Mouse (Mus musculus): ENCODE results near the gene Sardh. TPM values are rescaled to one million over a fixed set of nuclear protein-coding genes. Genes with fewer than 3 reads are reported as not detected.

Sardh gene
- total RNA-seq, 2 experiments from 2014 or later: 9.1 to 11.7 TPM

DNA sequence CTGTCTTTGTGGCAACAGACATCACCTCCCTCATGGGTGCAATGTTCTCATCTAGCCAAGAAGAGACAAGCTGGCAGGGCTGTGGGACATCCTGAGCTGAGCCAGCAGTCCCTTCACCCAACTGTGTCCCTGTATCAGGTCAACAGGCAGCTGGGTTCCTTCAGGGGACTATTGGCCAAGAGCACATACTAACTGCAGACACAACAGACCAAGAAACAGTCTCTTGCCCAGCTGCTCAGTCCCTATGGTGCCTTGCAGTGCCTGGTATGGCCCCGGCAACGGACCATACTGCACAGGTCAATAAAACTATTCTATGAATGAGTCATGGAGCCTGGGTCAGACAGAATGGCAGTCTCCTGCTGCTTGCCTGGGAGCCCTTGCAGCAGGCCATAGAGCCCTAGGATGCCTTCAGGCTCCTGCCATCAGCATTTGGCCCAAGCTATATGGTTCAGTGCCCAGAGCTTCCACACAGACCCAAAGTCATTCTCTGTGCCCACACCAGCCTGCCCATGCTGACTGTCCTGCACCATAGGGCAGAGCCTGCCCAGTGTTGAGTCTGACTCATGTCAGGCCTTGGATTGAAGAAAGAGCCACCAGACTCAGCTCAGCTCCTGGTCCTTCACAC lies 18.5 kb downstream of the Sardh start:
- no peak for DNase-seq (ENCODE audit: low spot score in 2 of 2)
- intact Hi-C loops (cut with DNase I): loop anchor here (5.0 to 10.0 kb wide), 2 partner anchors 87 to 155 kb away; partner anchors contain the start of genes Adamtsl2, Fam163b and Mymk

DNA sequence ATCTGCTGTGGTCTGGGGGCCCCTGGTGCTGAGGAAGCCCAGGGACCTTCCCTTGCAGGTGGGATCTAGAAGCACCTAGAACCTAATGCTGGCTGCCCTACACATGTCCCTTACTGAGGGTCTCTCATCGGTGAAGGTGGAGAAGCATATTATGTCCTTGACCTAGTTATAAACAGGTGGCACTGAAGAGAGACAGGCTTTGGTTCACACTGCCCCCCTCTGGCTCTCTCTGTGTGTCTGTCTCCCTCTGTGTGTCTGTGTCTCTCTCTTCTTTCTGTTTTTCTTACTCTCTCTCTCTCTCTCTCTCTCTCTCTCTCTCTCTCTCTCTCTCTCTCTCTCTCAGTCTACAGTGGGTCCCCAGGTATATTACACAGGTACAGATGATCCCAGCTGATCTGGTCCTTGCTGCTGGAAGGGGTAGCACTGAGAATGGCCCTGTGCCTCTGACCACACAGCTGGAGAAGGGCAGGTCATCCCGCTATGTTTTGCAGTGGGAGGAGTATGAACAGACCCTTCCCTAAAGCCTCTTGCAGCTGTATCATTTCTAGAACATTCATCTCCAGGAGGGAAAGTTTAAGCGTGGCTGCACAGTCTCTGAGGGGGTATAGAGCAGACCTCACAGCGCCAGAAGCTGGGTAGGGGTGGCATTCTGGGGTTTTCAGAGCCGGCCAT lies 19.2 kb downstream of the Sardh start:
- DNase-seq (ENCODE audit: low spot score in 2 of 2): no peak
- intact Hi-C loops (cut with DNase I): loop anchor here (5.0 kb wide), 1 partner anchor 87 kb away; the partner anchor contains the start of gene Fam163b

DNA sequence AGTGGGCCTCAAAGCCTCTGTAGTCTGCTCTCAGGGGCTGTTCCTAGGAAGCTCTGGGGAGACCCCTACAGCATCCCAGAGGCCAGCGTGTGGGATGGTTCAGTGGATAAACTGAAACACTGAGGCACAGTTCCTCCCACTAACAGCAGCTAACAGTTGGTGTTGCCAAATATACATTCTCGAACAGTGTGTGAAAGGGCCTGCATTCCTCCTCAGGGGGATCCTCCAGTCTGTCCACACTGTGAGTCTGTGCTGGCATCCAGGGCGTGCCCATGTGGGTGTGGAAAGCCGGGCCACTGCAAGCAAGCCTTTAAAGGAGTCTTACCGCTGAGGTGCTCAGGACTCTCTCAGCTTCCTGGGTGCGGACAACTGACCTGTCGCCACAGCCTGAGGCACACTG lies 21.6 kb downstream of the Sardh start:
- DNase-seq (ENCODE audit: low spot score in 2 of 2): peak; percentile 50 to 88
- intact Hi-C loops (cut with DNase I): loop anchor here (1.0 to 5.0 kb wide), 3 partner anchors 62 to 130 kb away; partner anchors contain the start of genes Dbh and Fam163b

DNA sequence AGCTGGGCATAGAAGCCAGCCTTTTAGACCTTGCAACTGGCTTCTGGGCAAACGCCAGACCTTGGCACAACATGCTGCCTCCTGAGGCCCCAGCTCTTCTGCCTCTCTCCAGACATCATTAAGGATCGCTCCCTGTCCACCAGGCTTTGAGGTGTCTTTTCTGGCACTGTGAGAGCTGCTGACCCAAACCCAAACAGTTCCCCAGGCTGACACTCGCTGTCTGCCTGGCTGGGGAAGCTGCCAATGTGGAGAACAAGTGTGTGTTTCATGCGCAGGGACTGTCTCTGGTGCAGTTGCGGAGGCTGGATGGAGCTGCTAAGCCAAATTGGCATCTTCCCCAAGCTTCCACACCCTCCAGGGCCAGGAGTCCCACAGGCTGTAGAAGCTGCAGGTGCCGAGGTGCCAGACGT lies 25.1 kb downstream of the Sardh start:
- DNase-seq (ENCODE audit: low spot score in 2 of 2): peak; percentile 66 to 92
- intact Hi-C loops (cut with DNase I): no loop called here

DNA sequence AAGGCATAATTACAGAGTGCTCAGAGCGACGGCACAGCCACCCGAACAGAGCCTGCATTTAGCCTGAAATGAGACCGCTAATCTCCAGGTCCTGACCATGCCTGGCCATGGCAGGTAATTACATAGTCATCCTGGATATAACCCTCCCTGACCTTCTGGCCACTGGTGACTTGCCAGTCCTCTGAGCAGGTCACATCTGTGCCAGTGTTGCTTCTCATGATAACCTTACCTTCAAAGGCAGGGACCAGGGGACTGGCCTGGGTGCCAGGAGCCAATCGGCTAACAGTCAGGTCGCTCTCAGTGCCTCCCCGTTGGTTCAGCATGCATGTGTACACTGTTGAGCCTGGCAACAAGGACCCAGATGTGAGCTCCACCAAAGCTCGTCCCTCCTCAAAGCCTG lies 29.6 kb downstream of the Sardh start:
- intact Hi-C loops (cut with DNase I): no loop called here
- DNase-seq (ENCODE audit: low spot score in 2 of 2): no peak

DNA sequence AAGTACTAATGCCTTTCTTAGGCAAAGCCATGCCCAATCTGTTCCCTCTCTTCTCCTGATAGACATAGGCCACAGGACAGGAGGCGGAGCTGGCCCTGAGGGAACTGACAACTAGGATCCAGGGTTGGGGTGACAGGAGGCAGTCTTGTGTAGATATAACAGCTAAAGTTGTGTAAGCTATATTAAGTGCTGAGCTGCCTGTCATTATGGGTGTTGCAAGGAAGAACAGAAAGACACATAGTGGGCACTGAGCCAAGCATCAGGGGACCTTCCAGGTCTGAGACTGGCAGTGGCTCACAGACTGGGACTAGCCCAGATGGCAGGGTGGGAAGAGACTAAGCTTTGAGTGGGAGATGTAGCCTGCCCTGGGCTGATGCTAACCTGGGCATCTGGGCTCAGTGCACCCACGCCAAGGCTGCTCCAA lies 30.0 kb downstream of the Sardh start:
- no peak for DNase-seq (ENCODE audit: low spot score in 2 of 2)
- intact Hi-C loops (cut with DNase I): no loop called here

DNA sequence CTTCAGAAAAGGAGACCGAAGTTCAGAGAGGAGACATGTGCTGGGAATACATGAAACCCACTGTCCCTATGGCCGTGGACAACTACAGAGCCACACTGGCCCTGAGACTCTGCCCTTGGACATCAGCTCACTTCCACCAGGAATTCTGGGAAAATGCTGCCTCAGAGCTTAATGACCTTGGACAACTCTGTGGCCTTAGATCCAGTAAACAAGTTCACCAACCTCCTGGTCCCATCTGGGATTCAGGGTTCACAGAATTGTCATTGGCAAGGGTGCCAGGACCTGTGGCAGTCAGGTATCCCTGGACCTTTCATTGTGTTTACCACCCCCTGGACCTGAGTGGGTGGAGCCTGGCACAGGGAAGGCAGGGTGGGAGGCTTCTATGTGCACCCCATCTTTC lies 32.6 kb downstream of the Sardh start:
- intact Hi-C loops (cut with DNase I): no loop called here
- no peak for DNase-seq (ENCODE audit: low spot score in 2 of 2)

DNA sequence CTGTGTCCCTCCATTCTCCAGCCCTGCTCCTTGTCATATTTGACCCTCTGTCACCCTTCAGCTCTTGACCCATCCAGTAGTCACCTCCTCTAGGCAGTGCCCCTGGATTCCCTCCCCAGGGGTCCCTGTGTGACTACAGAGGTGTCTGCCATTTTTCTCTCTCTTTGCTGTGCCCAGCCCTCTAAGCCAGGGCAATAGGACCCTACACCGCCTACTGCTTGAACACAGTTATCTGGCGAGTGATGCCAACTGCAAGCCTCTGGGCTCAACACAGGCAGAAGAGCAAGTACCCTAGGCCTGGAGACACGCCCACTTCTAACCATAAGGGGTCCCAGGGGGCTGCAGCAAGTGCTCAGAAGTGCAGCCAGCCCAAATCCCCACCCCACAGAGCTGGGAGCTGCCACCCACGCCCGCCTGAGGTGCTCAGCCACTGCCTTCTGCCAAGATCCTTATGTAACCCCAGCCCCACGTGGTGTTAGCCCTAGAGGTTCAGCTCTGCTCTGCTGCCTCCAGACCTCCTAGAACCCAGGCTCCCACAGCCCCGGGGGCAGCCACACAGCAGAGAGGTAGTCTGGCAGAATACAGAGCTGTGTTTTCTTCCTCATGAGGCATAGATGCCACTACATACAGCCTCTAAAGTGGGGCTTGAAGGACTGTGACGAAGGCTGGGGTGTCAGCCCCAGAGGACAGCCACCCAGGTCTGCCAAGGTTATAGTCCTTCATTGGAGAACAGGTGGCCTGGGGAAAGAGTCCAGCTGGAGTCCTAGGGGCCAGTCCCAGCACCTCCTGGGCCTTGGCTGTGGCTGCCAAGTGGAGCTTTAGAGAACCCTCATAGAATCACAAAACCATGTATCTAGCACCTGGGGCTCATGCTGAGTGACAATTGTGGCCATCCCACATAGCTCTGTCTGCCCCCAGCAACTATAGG lies 35.9 kb downstream of the Sardh start:
- DNase-seq (ENCODE audit: low spot score in 2 of 2): peak; percentile 54 to 78
- intact Hi-C loops (cut with DNase I): no loop called here

GRCm38 (mm10) chr2:27210676-27211210 lies 37.4 kb downstream of the Sardh start:
- intact Hi-C loops (cut with DNase I): no loop called here
- DNase-seq (ENCODE audit: low spot score in 2 of 2): no peak

GRCm38 (mm10) chr2:27210255-27210654 lies 37.9 kb downstream of the Sardh start:
- DNase-seq (ENCODE audit: low spot score in 2 of 2): no peak
- intact Hi-C loops (cut with DNase I): no loop called here

- intact Hi-C loops (cut with DNase I): no loop called here
- no peak for DNase-seq (ENCODE audit: low spot score in 2 of 2)
These were observed 38.3 kb downstream of the Sardh start for GRCm38 (mm10) chr2:27209816-27210215.

DNA sequence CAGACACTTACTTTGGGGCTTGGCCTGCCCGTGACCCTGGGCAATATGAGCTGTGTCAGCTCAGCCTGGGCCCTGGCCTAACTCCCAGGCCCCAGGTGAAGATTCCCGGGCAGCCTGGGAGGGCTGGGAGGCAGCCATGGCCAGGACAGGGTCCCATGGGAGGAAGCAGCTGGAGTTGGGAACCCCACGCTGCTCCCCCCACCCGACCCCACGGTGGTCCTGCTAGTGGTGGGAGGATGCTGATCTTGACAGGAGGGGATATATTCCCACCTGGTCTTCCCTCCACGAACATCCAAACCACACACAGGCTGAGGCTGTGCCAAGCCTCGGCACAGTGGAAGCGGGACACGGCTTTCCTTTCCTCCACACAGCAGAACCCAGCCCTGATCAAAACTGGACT lies 38.8 kb downstream of the Sardh start:
- intact Hi-C loops (cut with DNase I): no loop called here
- DNase-seq (ENCODE audit: low spot score in 2 of 2): no peak

DNA sequence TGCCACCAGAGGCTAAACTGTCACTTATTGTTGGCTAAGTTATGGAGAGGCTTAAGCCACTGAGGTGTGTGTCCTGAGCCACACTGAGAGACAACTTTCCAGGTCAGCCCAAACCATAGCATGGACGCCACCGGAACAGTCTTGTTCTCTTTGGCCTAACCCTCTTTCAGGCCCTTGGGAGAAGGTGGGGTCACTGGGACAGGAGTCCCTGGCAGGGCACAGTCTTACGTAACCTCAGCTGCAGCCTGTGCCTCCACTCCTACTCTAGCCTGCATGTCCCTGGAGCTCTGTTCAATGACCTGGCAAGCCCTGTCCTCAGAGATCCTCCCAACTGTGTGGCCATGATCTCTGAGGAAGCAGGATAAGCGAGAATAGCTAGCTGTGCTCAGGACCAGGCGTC lies 41.0 kb downstream of the Sardh start:
- intact Hi-C loops (cut with DNase I): no loop called here
- DNase-seq (ENCODE audit: low spot score in 2 of 2): no peak

DNA sequence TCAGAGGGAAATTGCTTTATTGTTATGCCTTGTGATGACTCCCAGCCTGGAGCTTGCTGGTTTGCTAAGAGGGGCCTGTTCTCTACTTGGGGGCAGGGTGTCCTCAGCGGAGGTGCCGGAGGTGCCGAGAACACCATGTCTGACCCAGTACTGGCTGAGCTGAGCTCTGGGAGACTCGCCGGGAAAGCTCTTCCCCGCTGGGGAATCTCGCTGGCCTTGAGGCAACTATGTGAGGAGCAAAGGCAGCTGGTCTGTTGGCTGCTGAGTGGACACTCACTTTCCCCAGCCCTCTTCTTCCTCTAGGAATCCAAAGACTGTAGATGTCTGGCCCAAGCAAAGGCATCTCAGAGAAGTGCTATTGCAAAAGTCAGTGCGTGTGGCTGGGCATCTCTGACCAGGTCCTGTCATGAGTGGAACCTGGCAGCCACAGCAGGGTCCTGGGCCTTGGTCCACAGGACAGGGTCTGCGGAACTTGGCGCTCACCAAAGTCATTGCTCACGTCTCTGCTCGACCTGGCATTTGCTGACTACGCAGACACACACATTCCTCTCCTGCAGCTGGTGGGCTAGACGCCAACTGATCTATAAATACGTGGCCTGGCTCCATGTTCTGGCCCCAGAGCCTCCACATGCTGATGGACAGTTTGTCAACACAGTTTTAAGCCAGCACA lies 41.9 kb downstream of the Sardh start:
- intact Hi-C loops (cut with DNase I): no loop called here

GRCm38 (mm10) chr2:27205666-27206065 lies 42.5 kb downstream of the Sardh start:
- peak in 1 of 2 experiments; percentile 65 for DNase-seq (ENCODE audit: low spot score in 2 of 2)
- intact Hi-C loops (cut with DNase I): no loop called here

More for the DNA sequence above, 41.9 kb downstream of the Sardh start:
- no peak for DNase-seq (ENCODE audit: low spot score in 2 of 2)

DNA sequence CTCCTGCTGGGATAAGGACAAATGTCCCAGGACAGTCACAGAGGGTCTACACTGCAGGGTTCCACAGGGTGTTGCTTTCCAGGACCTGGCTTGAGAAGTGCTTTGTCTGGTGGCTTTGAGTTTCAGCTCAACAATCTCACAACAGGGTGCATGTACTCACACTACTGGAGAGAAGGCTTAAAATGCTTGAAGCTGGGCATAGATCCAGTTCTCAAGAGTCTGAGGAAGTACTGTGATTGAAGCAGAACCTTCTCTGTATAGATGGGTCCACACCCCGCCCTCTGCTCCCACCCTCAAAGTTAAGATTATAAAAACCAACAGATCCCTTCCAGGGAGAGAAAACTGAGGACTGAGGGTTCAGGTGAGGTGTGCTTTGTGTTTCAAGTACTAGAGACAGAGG lies 47.6 kb downstream of the Sardh start:
- intact Hi-C loops (cut with DNase I): no loop called here
- DNase-seq (ENCODE audit: low spot score in 2 of 2): peak in 1 of 2 experiments; percentile 62

GRCm38 (mm10) chr2:27198551-27199246 lies 49.4 kb downstream of the Sardh start:
- intact Hi-C loops (cut with DNase I): no loop called here
- no peak for DNase-seq (ENCODE audit: low spot score in 2 of 2)

GRCm38 (mm10) chr2:27189994-27190393 lies 58.1 kb downstream of the Sardh start:
- no peak for DNase-seq (ENCODE audit: low spot score in 2 of 2)
- intact Hi-C loops (cut with DNase I): no loop called here

- no peak for DNase-seq (ENCODE audit: low spot score in 2 of 2)
These were observed 60.6 kb downstream of the Sardh start for GRCm38 (mm10) chr2:27187531-27187930.

More at GRCm38 (mm10) chr2:27187531-27187930, 60.6 kb downstream of the Sardh start:
- intact Hi-C loops (cut with DNase I): no loop called here

Data from left cerebral cortex, postnatal 25 days (tissue).